Mouse (Mus musculus): ENCODE results near the gene Stk10. TPM values are rescaled to one million over a fixed set of nuclear protein-coding genes. Genes with fewer than 3 reads are reported as not detected.

Stk10 gene
- polyA plus RNA-seq, 1 experiment from 2014 or later, result 3.5 TPM

DNA sequence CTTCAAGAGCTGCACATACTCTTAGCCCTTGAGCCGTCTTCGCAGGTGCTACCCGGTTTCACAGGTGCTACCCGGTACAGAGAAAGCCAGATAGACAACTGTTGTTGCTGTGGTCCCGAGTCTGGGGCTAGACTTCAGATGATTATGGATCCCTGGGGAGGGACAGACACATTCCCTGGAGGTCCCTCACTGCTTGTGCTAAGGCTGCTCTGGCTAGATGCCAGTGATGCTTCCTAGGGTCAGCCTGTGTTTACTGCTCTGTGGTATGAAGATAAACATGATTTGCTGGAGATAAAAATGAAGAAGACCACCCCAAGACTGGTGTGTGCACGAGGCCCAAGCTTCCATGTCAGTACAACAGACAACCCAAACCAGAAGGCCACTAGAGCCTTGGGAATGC, 10.9 kb downstream of the Stk10 start:
- Histone ChIP-seq H3K4me3 (ENCODE audit: low read length) (no peak overlapping the region), H3K36me3 (ENCODE audit: control insufficient read depth, insufficient read depth, low read length) (no peaks in the 10 kb centered on the region), H3K9ac (ENCODE audit: low read depth, low read length) (no peak overlapping the region), H3K27me3 (ENCODE audit: control insufficient read depth, insufficient read depth, low read length) (no peaks in the 10 kb centered on the region), H3K4me1 (ENCODE audit: control insufficient read depth, insufficient read depth, low read length) (peaks cover 25% of the 10 kb centered on the region), H3K27ac (ENCODE audit: low read depth, low read length) (no peak overlapping the region), H3K9me3 (ENCODE audit: control insufficient read depth, low read length) (no peaks in the 10 kb centered on the region), H3K4me2 (replicated peaks; ENCODE audit: low read depth, low read length) (no peak overlapping the region)
- 86% methylated on average over 6 of the region's 6 CpGs for WGBS
- ATAC-seq (ENCODE audit: low FRiP score, low TSS enrichment), result no peak

- H3K36me3 ChIP-seq (ENCODE audit: control insufficient read depth, insufficient read depth, low read length), result no peaks in the 10 kb centered on the region
- H3K4me3 ChIP-seq (ENCODE audit: low read length), result no peak overlapping the region
- H3K27me3 ChIP-seq (ENCODE audit: control insufficient read depth, insufficient read depth, low read length), result no peaks in the 10 kb centered on the region
- H3K27ac ChIP-seq (ENCODE audit: low read depth, low read length), result no peak overlapping the region
- 93% methylated on average over 5 of the region's 5 CpGs for WGBS
- no peaks in the 10 kb centered on the region for H3K9me3 ChIP-seq (ENCODE audit: control insufficient read depth, low read length)
- no peak for ATAC-seq (ENCODE audit: low FRiP score, low TSS enrichment)
- H3K9ac ChIP-seq (ENCODE audit: low read depth, low read length), result no peak overlapping the region
- no peak overlapping the region for H3K4me2 ChIP-seq (replicated peaks; ENCODE audit: low read depth, low read length)
- H3K4me1 ChIP-seq (ENCODE audit: control insufficient read depth, insufficient read depth, low read length), result peaks cover 23% of the 10 kb centered on the region
Observed at GRCm38 (mm10) chr11:32544497-32544896, 11.4 kb downstream of the Stk10 start.

DNA sequence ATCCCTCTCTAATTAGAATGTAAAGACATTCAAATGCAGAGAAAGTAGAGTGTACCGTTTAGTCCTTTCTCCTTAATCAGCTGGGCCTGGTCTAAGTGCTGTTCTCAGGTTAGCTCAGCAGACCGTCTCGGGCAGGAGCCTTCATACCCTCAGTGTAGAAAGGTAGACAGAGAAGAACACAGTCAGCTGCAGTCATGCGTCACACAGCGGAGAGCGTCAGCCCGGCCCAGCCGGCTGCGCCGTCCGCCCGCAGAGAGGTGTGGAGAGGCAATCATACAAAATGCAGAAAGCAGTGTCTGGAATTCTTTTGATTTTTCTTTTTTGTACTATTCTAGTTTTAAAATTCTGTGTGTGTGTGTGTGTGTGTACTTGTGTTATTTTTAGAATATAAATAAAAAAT, 12.5 kb downstream of the Stk10 start:
- Histone ChIP-seq H3K9me3 (ENCODE audit: control insufficient read depth, low read length) (no peaks in the 10 kb centered on the region), H3K27me3 (ENCODE audit: control insufficient read depth, insufficient read depth, low read length) (no peaks in the 10 kb centered on the region), H3K4me1 (ENCODE audit: control insufficient read depth, insufficient read depth, low read length) (peaks cover 20% of the 10 kb centered on the region), H3K27ac (ENCODE audit: low read depth, low read length) (no peak overlapping the region), H3K9ac (ENCODE audit: low read depth, low read length) (no peak overlapping the region), H3K4me2 (replicated peaks; ENCODE audit: low read depth, low read length) (no peak overlapping the region), H3K36me3 (ENCODE audit: control insufficient read depth, insufficient read depth, low read length) (no peaks in the 10 kb centered on the region), H3K4me3 (ENCODE audit: low read length) (no peak overlapping the region)
- ATAC-seq (ENCODE audit: low FRiP score, low TSS enrichment), result no peak
- 57% methylated on average over 12 of the region's 12 CpGs for WGBS

DNA sequence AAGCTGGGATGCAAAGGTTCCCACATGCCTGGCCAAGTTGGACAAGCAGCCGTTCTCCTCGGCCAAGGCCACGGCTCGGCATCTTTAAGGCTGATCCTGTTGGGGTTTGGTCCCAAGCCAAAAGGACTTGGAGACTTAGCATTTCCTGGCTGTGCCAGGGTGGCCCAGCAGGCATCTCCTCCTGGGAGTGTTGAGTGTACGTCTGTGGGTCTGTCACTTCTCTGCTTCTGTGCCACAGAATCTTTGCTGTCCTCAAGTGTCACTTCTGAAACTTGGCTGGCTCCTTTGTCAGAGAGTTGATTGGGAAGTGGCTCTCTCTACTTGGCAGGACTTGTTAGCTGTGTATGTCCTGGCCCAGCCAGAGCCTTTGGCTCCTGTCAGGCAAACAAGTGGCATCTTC, 13.4 kb downstream of the Stk10 start:
- WGBS, result 89% methylated on average over 5 of the region's 5 CpGs
- H3K36me3 ChIP-seq (ENCODE audit: control insufficient read depth, insufficient read depth, low read length), result no peaks in the 10 kb centered on the region
- peaks cover 20% of the 10 kb centered on the region for H3K4me1 ChIP-seq (ENCODE audit: control insufficient read depth, insufficient read depth, low read length)
- H3K9me3 ChIP-seq (ENCODE audit: control insufficient read depth, low read length), result no peaks in the 10 kb centered on the region
- no peak for ATAC-seq (ENCODE audit: low FRiP score, low TSS enrichment)
- H3K4me3 ChIP-seq (ENCODE audit: low read length), result no peak overlapping the region
- no peak overlapping the region for H3K9ac ChIP-seq (ENCODE audit: low read depth, low read length)
- no peak overlapping the region for H3K27ac ChIP-seq (ENCODE audit: low read depth, low read length)
- no peaks in the 10 kb centered on the region for H3K27me3 ChIP-seq (ENCODE audit: control insufficient read depth, insufficient read depth, low read length)
- H3K4me2 ChIP-seq (replicated peaks; ENCODE audit: low read depth, low read length), result no peak overlapping the region

DNA sequence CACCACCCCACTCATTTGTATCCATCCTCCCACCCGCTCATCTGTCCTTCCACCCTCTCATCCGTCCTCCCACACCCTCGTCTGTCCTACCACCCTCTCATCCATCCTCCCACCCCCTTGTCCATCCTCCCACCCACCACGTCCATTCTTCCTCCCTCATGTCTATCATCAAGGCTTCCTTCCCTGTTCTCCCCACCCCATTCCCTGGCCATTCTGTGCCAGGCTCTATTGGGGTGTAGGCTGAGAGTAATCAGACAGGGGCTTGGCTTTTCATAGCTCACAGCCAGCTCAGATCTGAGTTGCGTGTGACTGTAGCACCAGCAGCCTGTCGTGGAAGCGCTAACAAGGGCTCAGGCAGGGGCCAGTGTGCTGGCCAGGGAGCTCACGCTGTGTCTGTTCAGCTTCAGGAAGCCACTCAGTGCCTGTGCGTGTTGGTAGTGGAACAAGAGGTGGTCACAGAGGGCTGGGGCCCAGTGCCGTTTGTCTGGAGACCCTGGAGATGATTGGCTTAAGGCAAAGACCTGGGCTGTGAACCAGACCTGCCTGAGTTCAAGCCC, 14.4 kb downstream of the Stk10 start:
- Histone ChIP-seq H3K9ac (ENCODE audit: low read depth, low read length) (no peak overlapping the region), H3K27ac (ENCODE audit: low read depth, low read length) (no peak overlapping the region), H3K4me3 (ENCODE audit: low read length) (no peak overlapping the region), H3K36me3 (ENCODE audit: control insufficient read depth, insufficient read depth, low read length) (no peaks in the 10 kb centered on the region), H3K9me3 (ENCODE audit: control insufficient read depth, low read length) (no peaks in the 10 kb centered on the region), H3K27me3 (ENCODE audit: control insufficient read depth, insufficient read depth, low read length) (no peaks in the 10 kb centered on the region), H3K4me1 (ENCODE audit: control insufficient read depth, insufficient read depth, low read length) (peaks cover 18% of the 10 kb centered on the region), H3K4me2 (replicated peaks; ENCODE audit: low read depth, low read length) (no peak overlapping the region)
- ATAC-seq (ENCODE audit: low FRiP score, low TSS enrichment), result no peak
- WGBS, result 64% methylated on average over 10 of the region's 10 CpGs

GRCm38 (mm10) chr11:32548240-32548639, 15.1 kb downstream of the Stk10 start:
- ATAC-seq (ENCODE audit: low FRiP score, low TSS enrichment), result no peak
- Histone ChIP-seq H3K9ac (ENCODE audit: low read depth, low read length) (no peak overlapping the region), H3K9me3 (ENCODE audit: control insufficient read depth, low read length) (no peaks in the 10 kb centered on the region), H3K36me3 (ENCODE audit: control insufficient read depth, insufficient read depth, low read length) (no peaks in the 10 kb centered on the region), H3K27ac (ENCODE audit: low read depth, low read length) (no peak overlapping the region), H3K27me3 (ENCODE audit: control insufficient read depth, insufficient read depth, low read length) (no peaks in the 10 kb centered on the region), H3K4me1 (ENCODE audit: control insufficient read depth, insufficient read depth, low read length) (peaks cover 19% of the 10 kb centered on the region), H3K4me2 (replicated peaks; ENCODE audit: low read depth, low read length) (no peak overlapping the region), H3K4me3 (ENCODE audit: low read length) (no peak overlapping the region)
- WGBS, result 83% methylated on average over 4 of the region's 4 CpGs

DNA sequence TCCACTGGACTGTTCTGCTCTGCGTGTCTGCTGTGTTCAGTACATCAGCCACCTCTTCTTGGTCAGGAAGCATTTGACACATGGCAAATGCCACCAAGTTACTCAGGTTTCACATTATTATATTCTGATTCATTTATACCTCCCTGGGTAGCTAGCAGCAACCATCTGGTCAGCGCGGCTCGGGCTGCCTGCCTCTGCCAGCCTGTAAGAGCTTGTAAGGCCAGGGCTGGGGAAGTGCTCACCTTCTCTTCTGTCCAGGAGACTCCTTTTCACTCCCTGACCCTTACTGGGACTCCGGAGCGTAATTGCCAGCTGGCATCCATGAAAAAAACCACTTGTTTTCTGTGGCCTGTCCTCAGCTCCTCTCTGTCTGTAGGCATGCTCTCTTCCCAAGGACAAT, 16.1 kb downstream of the Stk10 start:
- H3K9me3 ChIP-seq (ENCODE audit: control insufficient read depth, low read length), result no peaks in the 10 kb centered on the region
- H3K4me2 ChIP-seq (replicated peaks; ENCODE audit: low read depth, low read length), result no peak overlapping the region
- H3K4me3 ChIP-seq (ENCODE audit: low read length), result no peak overlapping the region
- H3K27me3 ChIP-seq (ENCODE audit: control insufficient read depth, insufficient read depth, low read length), result no peaks in the 10 kb centered on the region
- peaks cover 25% of the 10 kb centered on the region for H3K4me1 ChIP-seq (ENCODE audit: control insufficient read depth, insufficient read depth, low read length)
- no peak overlapping the region for H3K27ac ChIP-seq (ENCODE audit: low read depth, low read length)
- no peak overlapping the region for H3K9ac ChIP-seq (ENCODE audit: low read depth, low read length)
- no peak for ATAC-seq (ENCODE audit: low FRiP score, low TSS enrichment)
- 45% methylated on average over 6 of the region's 6 CpGs for WGBS
- no peaks in the 10 kb centered on the region for H3K36me3 ChIP-seq (ENCODE audit: control insufficient read depth, insufficient read depth, low read length)

DNA sequence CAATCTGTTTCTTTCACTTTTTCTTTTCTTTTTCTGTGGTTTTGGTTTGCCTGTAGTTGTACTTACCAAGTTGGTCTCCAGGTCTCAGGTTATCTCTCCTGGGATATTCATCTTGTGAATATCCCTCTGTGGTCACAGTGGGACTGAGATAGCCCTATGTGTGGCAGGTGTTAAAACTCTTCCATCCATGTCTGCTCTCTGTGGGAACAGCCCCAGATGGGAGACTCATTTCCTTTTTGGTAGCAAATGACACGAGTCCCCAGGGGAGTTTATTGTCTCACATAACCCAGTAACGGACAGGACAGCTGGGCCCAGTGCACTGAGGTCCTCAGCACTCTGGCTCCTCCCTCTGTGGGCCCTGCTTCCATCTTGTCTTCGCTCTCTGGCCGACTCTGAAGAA, 17.0 kb downstream of the Stk10 start:
- Histone ChIP-seq H3K36me3 (ENCODE audit: control insufficient read depth, insufficient read depth, low read length) (no peaks in the 10 kb centered on the region), H3K4me2 (replicated peaks; ENCODE audit: low read depth, low read length) (no peak overlapping the region), H3K4me1 (ENCODE audit: control insufficient read depth, insufficient read depth, low read length) (peaks cover 25% of the 10 kb centered on the region), H3K9me3 (ENCODE audit: control insufficient read depth, low read length) (no peaks in the 10 kb centered on the region), H3K27me3 (ENCODE audit: control insufficient read depth, insufficient read depth, low read length) (no peaks in the 10 kb centered on the region), H3K9ac (ENCODE audit: low read depth, low read length) (no peak overlapping the region), H3K27ac (ENCODE audit: low read depth, low read length) (no peak overlapping the region), H3K4me3 (ENCODE audit: low read length) (no peak overlapping the region)
- 46% methylated on average over 4 of the region's 4 CpGs for WGBS
- no peak for ATAC-seq (ENCODE audit: low FRiP score, low TSS enrichment)

- Histone ChIP-seq H3K27ac (ENCODE audit: low read depth, low read length) (no peak overlapping the region), H3K36me3 (ENCODE audit: control insufficient read depth, insufficient read depth, low read length) (no peaks in the 10 kb centered on the region)
- WGBS, result 92% methylated on average over 4 of the region's 4 CpGs
Observed at GRCm38 (mm10) chr11:32551056-32551455, 18.0 kb downstream of the Stk10 start.

More at GRCm38 (mm10) chr11:32551056-32551455, 18.0 kb downstream of the Stk10 start:
- Histone ChIP-seq H3K27me3 (ENCODE audit: control insufficient read depth, insufficient read depth, low read length) (no peaks in the 10 kb centered on the region), H3K4me3 (ENCODE audit: low read length) (no peak overlapping the region), H3K9me3 (ENCODE audit: control insufficient read depth, low read length) (no peaks in the 10 kb centered on the region), H3K4me2 (replicated peaks; ENCODE audit: low read depth, low read length) (no peak overlapping the region), H3K4me1 (ENCODE audit: control insufficient read depth, insufficient read depth, low read length) (peaks cover 18% of the 10 kb centered on the region), H3K9ac (ENCODE audit: low read depth, low read length) (no peak overlapping the region)
- ATAC-seq (ENCODE audit: low FRiP score, low TSS enrichment), result no peak
